Mouse (Mus musculus) heart, embryonic 10.5 days (tissue): ENCODE results near the gene Zkscan16. TPM values are rescaled to one million over a fixed set of nuclear protein-coding genes. Genes with fewer than 3 reads are reported as not detected.

Source experiments
- DNase-seq: peaks from one replicate; pipeline ENCODE4 v3.0.0-alpha.2; 2017; ENCODE audit warnings: low spot score
- H3K27ac ChIP-seq: fragments of 300-500 bp; sonication (generic); 2 replicates; pipeline ENCODE4 v1.5.1; 2016; ENCODE audit warnings: mild to moderate bottlenecking
- H3K27me3 ChIP-seq: fragments of 300-500 bp; sonication (generic); 2 replicates; pipeline ENCODE4 v1.6.1; 2016; ENCODE audit warnings: mild to moderate bottlenecking; ENCODE audit not compliant: poor library complexity, insufficient read depth, severe bottlenecking
- H3K36me3 ChIP-seq: fragments of 300-500 bp; sonication (generic); 2 replicates; pipeline ENCODE4 v1.6.1; 2016; ENCODE audit warnings: mild to moderate bottlenecking, moderate library complexity
- H3K4me1 ChIP-seq: fragments of 300-500 bp; sonication (generic); 2 replicates; pipeline ENCODE4 v1.6.1; 2016; ENCODE audit warnings: mild to moderate bottlenecking
- H3K4me3 ChIP-seq: fragments of 300-500 bp; sonication (generic); 2 replicates; pipeline ENCODE4 v1.5.1; 2016; ENCODE audit warnings: mild to moderate bottlenecking, moderate library complexity
- H3K9me3 ChIP-seq: fragments of 300-500 bp; sonication (generic); 2 replicates; pipeline ENCODE4 v1.6.1; 2016; ENCODE audit warnings: mild to moderate bottlenecking, moderate library complexity
- WGBS: fragments of 180-500 bp; shearing (Covaris S2); methylation state at CpG from one replicate; pipeline ENCODE4 v1.1.7; 2016; 5-methylcytosine and 5-hydroxymethylcytosine counted together
- polyA plus RNA-seq: library from polyadenylated mRNA; unstranded; fragments of >200 nt; fragmentation: Nextera tagmentation; extraction: Ambion mirVana; gene quantifications from 2 replicates; pipeline ENCODE4 v1.2.1, GENCODE M21; 2016

Zkscan16 gene
- polyA plus RNA-seq, 1 experiment from 2014 or later = 0.38 TPM

GRCm38 (mm10) chr4:58992195-58992594, 48.8 kb downstream of the Zkscan16 start:
- Histone ChIP-seq H3K4me1 (peaks cover 29% of the 10 kb centered on the region), H3K27me3 (peaks cover 28% of the 10 kb centered on the region), H3K4me3 (no peak overlapping the region), H3K36me3 (no peaks in the 10 kb centered on the region), H3K9me3 (no peaks in the 10 kb centered on the region), H3K27ac (no peak overlapping the region)
- DNase-seq = no peak
- 42% methylated on average over 5 of the region's 5 CpGs for WGBS

GRCm38 (mm10) chr4:58994762-58995161, 51.3 kb downstream of the Zkscan16 start, which contains the start of gene Dnajc25:
TSS of gene Dnajc25 (plus strand) at chr4:58995062.
- H3K4me1 ChIP-seq = peaks cover 30% of the 10 kb centered on the region
- WGBS = 72% methylated on average over 4 of the region's 4 CpGs
- no peak within 1 kb of the TSS for H3K4me3 ChIP-seq
- peaks cover 23% of the 10 kb centered on the region for H3K27me3 ChIP-seq
- H3K27ac ChIP-seq = no peak within 1 kb of the TSS
- DNase-seq = no peak
- no peaks in the 10 kb centered on the region for H3K9me3 ChIP-seq
- H3K36me3 ChIP-seq = no peaks in the 10 kb centered on the region

- WGBS = 53% methylated on average over 8 of the region's 8 CpGs
- DNase-seq = no peak
These were observed 51.8 kb downstream of the Zkscan16 start for GRCm38 (mm10) chr4:58995251-58995693.

GRCm38 (mm10) chr4:58997081-58997480, 53.7 kb downstream of the Zkscan16 start:
- no peak overlapping the region for H3K4me3 ChIP-seq
- H3K4me1 ChIP-seq = peaks cover 21% of the 10 kb centered on the region
- no peaks in the 10 kb centered on the region for H3K36me3 ChIP-seq
- H3K9me3 ChIP-seq = no peaks in the 10 kb centered on the region
- H3K27ac ChIP-seq = no peak overlapping the region
- DNase-seq = no peak
- peaks cover 13% of the 10 kb centered on the region; the same call in 1 of the 2 replicates for H3K27me3 ChIP-seq
- 49% methylated on average over 5 of the region's 5 CpGs for WGBS

More at GRCm38 (mm10) chr4:58995251-58995693, 51.8 kb downstream of the Zkscan16 start:
- Histone ChIP-seq H3K4me1 (peaks cover 30% of the 10 kb centered on the region), H3K27ac (no peak overlapping the region), H3K4me3 (no peak overlapping the region), H3K27me3 (peaks cover 18% of the 10 kb centered on the region; the same call in 1 of the 2 replicates), H3K9me3 (no peaks in the 10 kb centered on the region), H3K36me3 (no peaks in the 10 kb centered on the region)

- no peaks in the 10 kb centered on the region for H3K36me3 ChIP-seq
- no peak for DNase-seq
These were observed 55.3 kb downstream of the Zkscan16 start for GRCm38 (mm10) chr4:58998688-58999087.

GRCm38 (mm10) chr4:58999686-59000085, 56.3 kb downstream of the Zkscan16 start:
- Histone ChIP-seq H3K4me3 (no peak overlapping the region), H3K27me3 (no peaks in the 10 kb centered on the region), H3K27ac (no peak overlapping the region), H3K36me3 (no peaks in the 10 kb centered on the region), H3K9me3 (no peaks in the 10 kb centered on the region), H3K4me1 (peaks cover 39% of the 10 kb centered on the region)
- WGBS = 22% methylated on average over 2 of the region's 2 CpGs
- no peak for DNase-seq

More at GRCm38 (mm10) chr4:58998688-58999087, 55.3 kb downstream of the Zkscan16 start:
- WGBS = 76% methylated on average over 1 of the region's 1 CpGs
- peaks cover 29% of the 10 kb centered on the region for H3K4me1 ChIP-seq
- H3K9me3 ChIP-seq = no peaks in the 10 kb centered on the region
- H3K27me3 ChIP-seq = peaks cover 8% of the 10 kb centered on the region; the same call in 1 of the 2 replicates
- no peak overlapping the region for H3K4me3 ChIP-seq
- no peak overlapping the region for H3K27ac ChIP-seq

- no peak for DNase-seq
- Histone ChIP-seq H3K4me3 (no peak overlapping the region), H3K36me3 (no peaks in the 10 kb centered on the region), H3K27ac (no peak overlapping the region), H3K27me3 (no peaks in the 10 kb centered on the region), H3K9me3 (no peaks in the 10 kb centered on the region), H3K4me1 (peaks cover 41% of the 10 kb centered on the region)
- 4% methylated on average over 2 of the region's 2 CpGs for WGBS
These were observed 57.2 kb downstream of the Zkscan16 start for GRCm38 (mm10) chr4:59000614-59001013.

- WGBS = under 1% methylated on average over 86 of the region's 89 CpGs
- H3K27ac ChIP-seq = peak within 1 kb of the TSS; percentile 97
- no peaks in the 10 kb centered on the region for H3K9me3 ChIP-seq
- H3K36me3 ChIP-seq = no peaks in the 10 kb centered on the region
- no peaks in the 10 kb centered on the region for H3K27me3 ChIP-seq
- peak within 1 kb of the TSS; percentile 98 for H3K4me3 ChIP-seq
- DNase-seq = peak; percentile 94
- peaks cover 42% of the 10 kb centered on the region for H3K4me1 ChIP-seq
These were observed 59.7 kb downstream of the Zkscan16 start, which contains the start of gene Gm20503 for GRCm38 (mm10) chr4:59002948-59003805. TSS of gene Gm20503 (plus strand) at chr4:59003210.

GRCm38 (mm10) chr4:59003806-59004200, 60.4 kb downstream of the Zkscan16 start:
- peaks cover 42% of the 10 kb centered on the region for H3K4me1 ChIP-seq
- 34% methylated on average over 7 of the region's 7 CpGs for WGBS
- peak overlapping the region; percentile 97 for H3K27ac ChIP-seq
- no peaks in the 10 kb centered on the region for H3K9me3 ChIP-seq
- H3K4me3 ChIP-seq = peak overlapping the region; percentile 98
- no peak for DNase-seq
- H3K27me3 ChIP-seq = no peaks in the 10 kb centered on the region
- no peaks in the 10 kb centered on the region for H3K36me3 ChIP-seq

- Histone ChIP-seq H3K9me3 (no peaks in the 10 kb centered on the region), H3K27ac (no peak overlapping the region), H3K4me1 (peaks cover 55% of the 10 kb centered on the region), H3K36me3 (no peaks in the 10 kb centered on the region), H3K27me3 (no peaks in the 10 kb centered on the region), H3K4me3 (no peak overlapping the region)
- WGBS = 57% methylated on average over 8 of the region's 8 CpGs
- DNase-seq = no peak
These were observed 62.8 kb downstream of the Zkscan16 start for GRCm38 (mm10) chr4:59006211-59006610.

GRCm38 (mm10) chr4:59007016-59007415, 63.6 kb downstream of the Zkscan16 start:
- Histone ChIP-seq H3K27me3 (no peaks in the 10 kb centered on the region), H3K36me3 (no peaks in the 10 kb centered on the region), H3K27ac (no peak overlapping the region), H3K4me1 (peaks cover 58% of the 10 kb centered on the region), H3K9me3 (no peaks in the 10 kb centered on the region), H3K4me3 (no peak overlapping the region)
- no peak for DNase-seq
- WGBS = 71% methylated on average over 6 of the region's 6 CpGs
